Mouse (Mus musculus) megakaryocyte, embryonic 14.5 days (primary cell): Measurements from ENCODE around the gene Rpl13a.

Source experiments
- FLI1 ChIP-seq: IDR thresholded peaks from 2 replicates; pipeline ENCODE4 v1.6.1; 2012; ENCODE audit warnings: low read length, inconsistent platforms, mixed read lengths
- GATA1 ChIP-seq: IDR thresholded peaks from 3 replicates; pipeline ENCODE4 v1.6.1; 2012; ENCODE audit warnings: mixed read lengths, low read length, inconsistent platforms, borderline replicate concordance

- TF ChIP-seq GATA1 (no peak), FLI1 (no peak)
Observed at GRCm38 (mm10) chr7:45162551-45162950, 34.0 kb upstream of the Rpl13a start.
